23 mouse cellular contexts compared by ENCODE assay signal in the genomic region with DNA sequence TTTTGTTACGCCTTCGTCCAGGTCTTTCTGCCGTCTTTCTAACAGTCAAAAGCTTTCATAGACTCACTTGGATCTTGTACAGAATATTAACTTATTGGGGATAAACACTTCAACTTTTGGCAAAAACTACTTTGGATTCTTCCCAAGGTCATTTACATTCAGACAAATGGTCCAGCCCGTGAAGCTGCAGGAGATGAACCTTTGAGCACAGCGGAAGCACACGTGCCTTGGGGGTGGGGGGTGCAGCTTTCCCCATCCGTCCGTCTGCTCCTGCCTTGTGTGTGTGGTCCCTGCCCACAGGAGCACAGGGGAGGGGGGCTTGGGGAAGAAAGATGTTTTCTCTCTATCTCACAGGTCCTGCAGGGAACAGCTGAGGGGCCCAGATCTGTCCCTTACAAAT. TPM values are rescaled to one million over a fixed set of nuclear protein-coding genes. Genes with fewer than 3 reads are reported as not detected.
DNase-seq lines count a peak whose midpoint lies in the region; ATAC-seq and TF ChIP-seq lines count a peak whose summit lies in the region.
"Had no signal": no experiment of that assay in that cellular context is flagged by ENCODE, and none has a peak within 500 bp of the region (broad histone marks: within the 10 kb centered on the region; RNA-seq: fewer than 3 reads in every experiment).

No protein-coding gene starts in this region.

- no peak for TF ChIP-seq EP300 in liver, postnatal 0 days (IDR thresholded peaks at IDR 0.05; ENCODE audit: low read depth)
- no peak for TF ChIP-seq EP300 in stomach, postnatal 0 days (optimal IDR thresholded peaks at IDR 0.05)

- H3K27ac ChIP-seq in hindbrain, postnatal 0 days: no peak overlapping the region
- no peak overlapping the region for H3K27ac ChIP-seq in hindbrain, embryonic 10.5 days
- no peak overlapping the region for H3K27ac ChIP-seq in liver, adult 2 months (replicated peaks; ENCODE audit: insufficient read depth, low read depth, low read length)
- no peak overlapping the region for H3K27ac ChIP-seq in liver, postnatal 0 days (ENCODE audit: low read depth)
- peak overlapping the region; percentile 18; the same call in 1 of the 2 replicates for H3K27ac ChIP-seq in stomach, embryonic 14.5 days (ENCODE audit: low read length)
- no peak overlapping the region for H3K27ac ChIP-seq in stomach, postnatal 0 days (replicated peaks)
- H3K27ac ChIP-seq: embryonic facial prominence, embryonic 15.5 days; forebrain, embryonic 15.5 days; heart, embryonic 10.5 days; hindbrain, embryonic 15.5 days; limb, embryonic 10.5 days; neural tube, embryonic 13.5 days had no signal

- H3K4me2 ChIP-seq in hindbrain, postnatal 0 days (ENCODE audit: low read depth, low read length): no peak overlapping the region
- no peak overlapping the region for H3K4me2 ChIP-seq in liver, postnatal 0 days (ENCODE audit: low read depth, low read length)
- no peak overlapping the region for H3K4me2 ChIP-seq in stomach, embryonic 14.5 days (replicated peaks; ENCODE audit: low read depth, low read length)
- no peak overlapping the region for H3K4me2 ChIP-seq in stomach, postnatal 0 days (replicated peaks; ENCODE audit: low read depth)
- H3K4me2 ChIP-seq: embryonic facial prominence, embryonic 15.5 days; forebrain, embryonic 15.5 days; hindbrain, embryonic 15.5 days; neural tube, embryonic 13.5 days had no signal

- no peaks in the 10 kb centered on the region for H3K27me3 ChIP-seq in hindbrain, postnatal 0 days (ENCODE audit: insufficient read depth, low read length)
- no peaks in the 10 kb centered on the region for H3K27me3 ChIP-seq in hindbrain, embryonic 10.5 days (ENCODE audit: insufficient read depth, poor library complexity, severe bottlenecking)
- no peaks in the 10 kb centered on the region for H3K27me3 ChIP-seq in liver, adult 2 months (ENCODE audit: control insufficient read depth, insufficient read depth, low read length)
- no peaks in the 10 kb centered on the region for H3K27me3 ChIP-seq in liver, postnatal 0 days (ENCODE audit: insufficient read depth, low read length)
- no peaks in the 10 kb centered on the region for H3K27me3 ChIP-seq in stomach, embryonic 14.5 days (ENCODE audit: control insufficient read depth, insufficient read depth, low read length)
- no peaks in the 10 kb centered on the region for H3K27me3 ChIP-seq in stomach, postnatal 0 days (ENCODE audit: control insufficient read depth, insufficient read depth, low read length)
- H3K27me3 ChIP-seq: embryonic facial prominence, embryonic 15.5 days; forebrain, embryonic 15.5 days; hindbrain, embryonic 15.5 days; neural tube, embryonic 13.5 days had no signal

- 48% methylated on average over 8 of the region's 8 CpGs for WGBS in hindbrain, postnatal 0 days
- 80% methylated on average over 8 of the region's 8 CpGs for WGBS in hindbrain, embryonic 10.5 days
- 55% methylated on average over 8 of the region's 8 CpGs for WGBS in liver, adult 2 months
- 52% methylated on average over 8 of the region's 8 CpGs for WGBS in liver, postnatal 0 days (ENCODE audit: insufficient replicate concordance)
- WGBS in stomach, embryonic 14.5 days: 55% methylated on average over 8 of the region's 8 CpGs
- WGBS in stomach, postnatal 0 days: 52% methylated on average over 8 of the region's 8 CpGs

- H3K9me3 ChIP-seq in hindbrain, postnatal 0 days (ENCODE audit: low read length): no peaks in the 10 kb centered on the region
- no peaks in the 10 kb centered on the region for H3K9me3 ChIP-seq in hindbrain, embryonic 10.5 days
- no peaks in the 10 kb centered on the region for H3K9me3 ChIP-seq in liver, postnatal 0 days (ENCODE audit: low read length)
- no peaks in the 10 kb centered on the region for H3K9me3 ChIP-seq in stomach, embryonic 14.5 days (ENCODE audit: control insufficient read depth, low read depth, low read length)
- H3K9me3 ChIP-seq in stomach, postnatal 0 days (ENCODE audit: control insufficient read depth, low read length): no peaks in the 10 kb centered on the region
- H3K9me3 ChIP-seq: embryonic facial prominence, embryonic 15.5 days; forebrain, embryonic 15.5 days; heart, embryonic 10.5 days; hindbrain, embryonic 15.5 days; limb, embryonic 10.5 days; neural tube, embryonic 13.5 days had no signal

- H3K4me1 ChIP-seq in hindbrain, postnatal 0 days (ENCODE audit: insufficient read depth, low read length): no peaks in the 10 kb centered on the region
- no peaks in the 10 kb centered on the region for H3K4me1 ChIP-seq in hindbrain, embryonic 10.5 days (replicated peaks)
- H3K4me1 ChIP-seq in liver, adult 2 months (ENCODE audit: control insufficient read depth, insufficient read depth, low read length): no peaks in the 10 kb centered on the region
- H3K4me1 ChIP-seq in liver, postnatal 0 days (ENCODE audit: insufficient read depth): no peaks in the 10 kb centered on the region
- 0 out of 2 replicates have a peak, but pooled peaks cover 9% of the 10 kb centered on the region for H3K4me1 ChIP-seq in stomach, embryonic 14.5 days (ENCODE audit: control insufficient read depth, insufficient read depth, low read length)
- no peaks in the 10 kb centered on the region for H3K4me1 ChIP-seq in stomach, postnatal 0 days (replicated peaks; ENCODE audit: control insufficient read depth, insufficient read depth)
- H3K4me1 ChIP-seq: embryonic facial prominence, embryonic 15.5 days; forebrain, embryonic 15.5 days; heart, embryonic 10.5 days; hindbrain, embryonic 15.5 days; limb, embryonic 10.5 days; neural tube, embryonic 13.5 days had no signal

- TF ChIP-seq CTCF in hindbrain, postnatal 0 days (IDR thresholded peaks at IDR 0.05; ENCODE audit: low read depth): no peak
- no peak for TF ChIP-seq CTCF in liver, adult 2 months (IDR thresholded peaks at IDR 0.05; ENCODE audit: low read depth, low read length)
- no peak for TF ChIP-seq CTCF in liver, postnatal 0 days (IDR thresholded peaks at IDR 0.05; ENCODE audit: low read depth)
- no peak for TF ChIP-seq CTCF in stomach, postnatal 0 days (IDR thresholded peaks at IDR 0.05; ENCODE audit: low read depth)

- no peaks in the 10 kb centered on the region for H3K79me2 ChIP-seq in liver, adult 2 months (ENCODE audit: control insufficient read depth, insufficient read depth, low read length)

- ATAC-seq in hindbrain, postnatal 0 days: no peak
- ATAC-seq in liver, postnatal 0 days: no peak
- no peak for ATAC-seq in stomach, embryonic 14.5 days (ENCODE audit: insufficient number of reproducible peaks, insufficient read depth, low FRiP score, low read depth)
- ATAC-seq in stomach, postnatal 0 days (ENCODE audit: low FRiP score, low TSS enrichment): no peak
- ATAC-seq in megakaryocyte progenitor cell, adult 5-6 weeks (replicated peaks; ENCODE audit: poor library complexity): no peak
- ATAC-seq: forebrain, embryonic 15.5 days; midbrain, embryonic 16.5 days had no signal

- H3K4me3 ChIP-seq in hindbrain, postnatal 0 days (ENCODE audit: low read length): no peak overlapping the region
- H3K4me3 ChIP-seq in hindbrain, embryonic 10.5 days: no peak overlapping the region
- H3K4me3 ChIP-seq in liver, adult 2 months (ENCODE audit: insufficient read depth, low read depth, low read length): no peak overlapping the region
- no peak overlapping the region for H3K4me3 ChIP-seq in liver, postnatal 0 days (ENCODE audit: low read depth, low read length)
- H3K4me3 ChIP-seq in stomach, embryonic 14.5 days (ENCODE audit: low read depth, low read length): no peak overlapping the region
- no peak overlapping the region for H3K4me3 ChIP-seq in stomach, postnatal 0 days (ENCODE audit: low read depth, low read length)
- H3K4me3 ChIP-seq: embryonic facial prominence, embryonic 15.5 days; forebrain, embryonic 15.5 days; heart, embryonic 10.5 days; hindbrain, embryonic 15.5 days; limb, embryonic 10.5 days; myocyte; neural tube, embryonic 13.5 days had no signal

- peaks cover 74% of the 10 kb centered on the region for H3K36me3 ChIP-seq in hindbrain, postnatal 0 days (ENCODE audit: insufficient read depth, low read length)
- H3K36me3 ChIP-seq in hindbrain, embryonic 10.5 days: peaks cover 97% of the 10 kb centered on the region
- peaks cover 45% of the 10 kb centered on the region for H3K36me3 ChIP-seq in liver, adult 2 months (ENCODE audit: control insufficient read depth, insufficient read depth, low read length)
- peaks cover 79% of the 10 kb centered on the region for H3K36me3 ChIP-seq in liver, postnatal 0 days (replicated peaks; ENCODE audit: insufficient read depth, low read length)
- H3K36me3 ChIP-seq in stomach, embryonic 14.5 days (ENCODE audit: control insufficient read depth, insufficient read depth, low read length): peaks cover 75% of the 10 kb centered on the region
- peaks cover 40% of the 10 kb centered on the region for H3K36me3 ChIP-seq in stomach, postnatal 0 days (ENCODE audit: control insufficient read depth, insufficient read depth, low read length)

- TF ChIP-seq POLR2A in liver, adult 2 months (IDR thresholded peaks at IDR 0.05; ENCODE audit: extremely low read depth, insufficient read depth, low read length): no peak

- H3K9ac ChIP-seq in hindbrain, postnatal 0 days (replicated peaks; ENCODE audit: low read length): no peak overlapping the region
- no peak overlapping the region for H3K9ac ChIP-seq in liver, adult 2 months (ENCODE audit: low read depth, low read length)
- no peak overlapping the region for H3K9ac ChIP-seq in liver, postnatal 0 days (replicated peaks)
- H3K9ac ChIP-seq in stomach, embryonic 14.5 days (replicated peaks; ENCODE audit: low read depth, low read length): no peak overlapping the region
- H3K9ac ChIP-seq in stomach, postnatal 0 days (ENCODE audit: low read length): no peak overlapping the region
- H3K9ac ChIP-seq: embryonic facial prominence, embryonic 15.5 days; forebrain, embryonic 15.5 days; hindbrain, embryonic 15.5 days; neural tube, embryonic 13.5 days had no signal

- DNase-seq in hindbrain, postnatal 0 days (ENCODE audit: low spot score): peak; percentile 33
- DNase-seq in hindbrain, embryonic 10.5 days (ENCODE audit: low spot score): no peak
- DNase-seq in liver, adult 2 months (ENCODE audit: extremely low read depth, low read depth, low spot score): peak; percentile 56
- DNase-seq in liver, postnatal 0 days: no peak
- DNase-seq in stomach, postnatal 0 days (ENCODE audit: low spot score): no peak
- no peak for DNase-seq in urinary bladder, postnatal 10 days (ENCODE audit: low spot score)
- DNase-seq: cerebellum, adult 11 months; cerebellum, adult 9-11 months; heart, postnatal 4 days; retina, postnatal 1 day; thymus, adult 2 months; thymus, postnatal 4 days had no signal

RNA-seq across cellular contexts. Expression of a gene that starts 11.6 kb away (rescaled TPM):
- 28.1 and 48.4 TPM in 2 replicates for total RNA-seq in hindbrain, postnatal 0 days (2014; rRNA removed)
- polyA plus RNA-seq in hindbrain, postnatal 0 days (2015; fragmentation: Nextera tagmentation; extraction: Ambion mirVana): 20.9 and 21.1 TPM in 2 replicates
- 27.8 and 29.6 TPM in 2 replicates for polyA plus RNA-seq in hindbrain, embryonic 10.5 days (2016; fragmentation: Nextera tagmentation; extraction: Ambion mirVana)
- total RNA-seq in liver, adult 2 months (2014; rRNA removed): 10.9 and 11.5 TPM in 2 replicates
- 18.1 and 20.7 TPM in 2 replicates for polyA plus RNA-seq in liver, adult 2 months (2012; rRNA removed)
- polyA plus RNA-seq in liver, postnatal 0 days (2015; fragmentation: Nextera tagmentation; extraction: Ambion mirVana): 6.8 and 8.8 TPM in 2 replicates
- polyA plus RNA-seq in stomach, embryonic 14.5 days (2014; fragmentation: Nextera tagmentation; extraction: Ambion mirVana): 20.9 and 29.5 TPM in 2 replicates
- polyA plus RNA-seq in stomach, postnatal 0 days (2015; fragmentation: Nextera tagmentation; extraction: Ambion mirVana): 17.8 and 18.8 TPM in 2 replicates
- 7.9 and 8.7 TPM in 2 replicates for total RNA-seq in megakaryocyte progenitor cell, adult 5-6 weeks (2015)
- total RNA-seq in megakaryocyte progenitor cell, adult 5-6 weeks (2017): 5.1 and 7.4 TPM in 2 replicates

RNA-seq across cellular contexts. Expression of a gene that starts 11.7 kb away (rescaled TPM):
- 4.7 and 4.9 TPM in 2 replicates for total RNA-seq in hindbrain, postnatal 0 days (2014; rRNA removed)
- 0.90 and 1.1 TPM in 2 replicates for polyA plus RNA-seq in hindbrain, postnatal 0 days (2015; fragmentation: Nextera tagmentation; extraction: Ambion mirVana)
- 0.71 and 1.4 TPM in 2 replicates for polyA plus RNA-seq in hindbrain, embryonic 10.5 days (2016; fragmentation: Nextera tagmentation; extraction: Ambion mirVana)
- total RNA-seq in liver, adult 2 months (2014; rRNA removed): 0.07 TPM in 1 of 2 replicates, not detected in the other
- polyA plus RNA-seq in liver, adult 2 months (2012; rRNA removed): not detected in 2 replicates
- 0.09 and 0.22 TPM in 2 replicates for polyA plus RNA-seq in liver, postnatal 0 days (2015; fragmentation: Nextera tagmentation; extraction: Ambion mirVana)
- 0.09 TPM in 1 of 2 replicates, not detected in the other for polyA plus RNA-seq in stomach, embryonic 14.5 days (2014; fragmentation: Nextera tagmentation; extraction: Ambion mirVana)
- polyA plus RNA-seq in stomach, postnatal 0 days (2015; fragmentation: Nextera tagmentation; extraction: Ambion mirVana): 0.04 TPM in 2 replicates
- total RNA-seq in megakaryocyte progenitor cell, adult 5-6 weeks (2015): 2.3 and 2.4 TPM in 2 replicates
- 3.4 and 5.7 TPM in 2 replicates for total RNA-seq in megakaryocyte progenitor cell, adult 5-6 weeks (2017)
- total RNA-seq: gastrocnemius, adult 8-10 months had no signal

RNA-seq across cellular contexts. Expression of a gene that starts 31.1 kb away (rescaled TPM):
- 50.9 and 62.1 TPM in 2 replicates for total RNA-seq in hindbrain, postnatal 0 days (2014; rRNA removed)
- polyA plus RNA-seq in hindbrain, postnatal 0 days (2015; fragmentation: Nextera tagmentation; extraction: Ambion mirVana): 47.3 and 47.5 TPM in 2 replicates
- polyA plus RNA-seq in hindbrain, embryonic 10.5 days (2016; fragmentation: Nextera tagmentation; extraction: Ambion mirVana): 62.6 and 69.7 TPM in 2 replicates
- total RNA-seq in liver, adult 2 months (2014; rRNA removed): 23.3 and 24.5 TPM in 2 replicates
- polyA plus RNA-seq in liver, adult 2 months (2012; rRNA removed): 12.5 and 13.3 TPM in 2 replicates
- polyA plus RNA-seq in liver, postnatal 0 days (2015; fragmentation: Nextera tagmentation; extraction: Ambion mirVana): 9.8 and 13.9 TPM in 2 replicates
- 54.0 and 57.9 TPM in 2 replicates for polyA plus RNA-seq in stomach, embryonic 14.5 days (2014; fragmentation: Nextera tagmentation; extraction: Ambion mirVana)
- 16.2 and 17.2 TPM in 2 replicates for polyA plus RNA-seq in stomach, postnatal 0 days (2015; fragmentation: Nextera tagmentation; extraction: Ambion mirVana)
- 57.6 and 75.4 TPM in 2 replicates for total RNA-seq in megakaryocyte progenitor cell, adult 5-6 weeks (2015)
- total RNA-seq in megakaryocyte progenitor cell, adult 5-6 weeks (2017): 49.1 and 58.6 TPM in 2 replicates

RNA-seq across cellular contexts. Expression of a gene that starts 58.7 kb away (rescaled TPM):
- 4.5 and 17.4 TPM in 2 replicates for total RNA-seq in hindbrain, postnatal 0 days (2014; rRNA removed)
- 2.7 and 3.1 TPM in 2 replicates for polyA plus RNA-seq in hindbrain, postnatal 0 days (2015; fragmentation: Nextera tagmentation; extraction: Ambion mirVana)
- polyA plus RNA-seq in hindbrain, embryonic 10.5 days (2016; fragmentation: Nextera tagmentation; extraction: Ambion mirVana): 3.5 and 4.6 TPM in 2 replicates
- total RNA-seq in liver, adult 2 months (2014; rRNA removed): 5.8 and 9.2 TPM in 2 replicates
- polyA plus RNA-seq in liver, adult 2 months (2012; rRNA removed): 9.7 and 10.4 TPM in 2 replicates
- polyA plus RNA-seq in liver, postnatal 0 days (2015; fragmentation: Nextera tagmentation; extraction: Ambion mirVana): 2.9 and 3.4 TPM in 2 replicates
- 2.5 and 3.2 TPM in 2 replicates for polyA plus RNA-seq in stomach, embryonic 14.5 days (2014; fragmentation: Nextera tagmentation; extraction: Ambion mirVana)
- 5.5 and 5.6 TPM in 2 replicates for polyA plus RNA-seq in stomach, postnatal 0 days (2015; fragmentation: Nextera tagmentation; extraction: Ambion mirVana)
- total RNA-seq in megakaryocyte progenitor cell, adult 5-6 weeks (2015): 9.0 and 12.3 TPM in 2 replicates
- 13.3 and 18.9 TPM in 2 replicates for total RNA-seq in megakaryocyte progenitor cell, adult 5-6 weeks (2017)

Comparison
In these comparisons a context has a peak if more than half of its experiments do, and no peak if none do; other contexts are left out.
1. DNase-seq: peak in hindbrain, postnatal 0 days (single experiment) and liver, adult 2 months (single experiment); none in hindbrain, embryonic 10.5 days (single experiment), liver, postnatal 0 days (single experiment), stomach, postnatal 0 days (single experiment) and urinary bladder, postnatal 10 days (single experiment).